Mouse (Mus musculus): ENCODE measurements around the gene Icam1. TPM values are rescaled to one million over a fixed set of nuclear protein-coding genes. Genes with fewer than 3 reads are reported as not detected.

Gene Icam1
- polyA plus RNA-seq, 1 experiment from 2014 or later = 11.9 TPM

- Histone ChIP-seq H3K4me2 (ENCODE audit: low read depth, low read length) (peak overlapping the region; percentile 67), H3K4me3 (ENCODE audit: low read depth, low read length) (peak overlapping the region; percentile 58), H3K4me1 (ENCODE audit: control insufficient read depth, low read depth, low read length) (peaks cover 30% of the 10 kb centered on the region), H3K27ac (ENCODE audit: low read length) (peak overlapping the region; percentile 17; the same call in 1 of the 2 replicates), H3K27me3 (ENCODE audit: control insufficient read depth, insufficient read depth, low read depth, low read length) (peaks cover 41% of the 10 kb centered on the region), H3K9me3 (replicated peaks; ENCODE audit: control insufficient read depth, low read length) (no peaks in the 10 kb centered on the region), H3K9ac (ENCODE audit: low read depth, low read length) (peak overlapping the region; percentile 33), H3K36me3 (ENCODE audit: control insufficient read depth, insufficient read depth) (no peaks in the 10 kb centered on the region)
- peak; percentile 25; the same call in 1 of the 2 replicates for ATAC-seq (ENCODE audit: low read depth)
- WGBS (ENCODE audit: insufficient replicate concordance) = 2% methylated on average over 29 of the region's 29 CpGs
Observed at GRCm38 (mm10) chr9:21014691-21015570, 854 bp upstream of the Icam1 start.

- H3K4me3 ChIP-seq (ENCODE audit: low read depth, low read length) = peak overlapping the region; percentile 58
- peaks cover 41% of the 10 kb centered on the region for H3K27me3 ChIP-seq (ENCODE audit: control insufficient read depth, insufficient read depth, low read depth, low read length)
- WGBS (ENCODE audit: insufficient replicate concordance) = 3% methylated on average over 17 of the region's 17 CpGs
- H3K4me1 ChIP-seq (ENCODE audit: control insufficient read depth, low read depth, low read length) = peaks cover 25% of the 10 kb centered on the region
- H3K27ac ChIP-seq (ENCODE audit: low read length) = no peak overlapping the region
- peak overlapping the region; percentile 67 for H3K4me2 ChIP-seq (ENCODE audit: low read depth, low read length)
- no peaks in the 10 kb centered on the region for H3K9me3 ChIP-seq (replicated peaks; ENCODE audit: control insufficient read depth, low read length)
- no peak overlapping the region; the same call in 1 of the 2 replicates for H3K9ac ChIP-seq (ENCODE audit: low read depth, low read length)
- H3K36me3 ChIP-seq (ENCODE audit: control insufficient read depth, insufficient read depth) = no peaks in the 10 kb centered on the region
- no peak for ATAC-seq (ENCODE audit: low read depth)
Observed at GRCm38 (mm10) chr9:21016331-21017176, 769 bp downstream of the Icam1 start.

GRCm38 (mm10) chr9:21017177-21017575, 1.4 kb downstream of the Icam1 start:
- Histone ChIP-seq H3K9me3 (replicated peaks; ENCODE audit: control insufficient read depth, low read length) (no peaks in the 10 kb centered on the region), H3K4me3 (ENCODE audit: low read depth, low read length) (no peak overlapping the region), H3K9ac (ENCODE audit: low read depth, low read length) (no peak overlapping the region), H3K27ac (ENCODE audit: low read length) (no peak overlapping the region), H3K4me2 (ENCODE audit: low read depth, low read length) (no peak overlapping the region), H3K36me3 (ENCODE audit: control insufficient read depth, insufficient read depth) (no peaks in the 10 kb centered on the region), H3K27me3 (ENCODE audit: control insufficient read depth, insufficient read depth, low read depth, low read length) (peaks cover 41% of the 10 kb centered on the region), H3K4me1 (ENCODE audit: control insufficient read depth, low read depth, low read length) (peaks cover 19% of the 10 kb centered on the region)
- WGBS (ENCODE audit: insufficient replicate concordance) = 19% methylated on average over 4 of the region's 4 CpGs
- ATAC-seq (ENCODE audit: low read depth) = no peak

- WGBS (ENCODE audit: insufficient replicate concordance) = 45% methylated on average over 2 of the region's 2 CpGs
- Histone ChIP-seq H3K4me3 (ENCODE audit: low read depth, low read length) (no peak overlapping the region), H3K4me1 (ENCODE audit: control insufficient read depth, low read depth, low read length) (peaks cover 17% of the 10 kb centered on the region), H3K9me3 (replicated peaks; ENCODE audit: control insufficient read depth, low read length) (no peaks in the 10 kb centered on the region), H3K4me2 (ENCODE audit: low read depth, low read length) (no peak overlapping the region), H3K27ac (ENCODE audit: low read length) (no peak overlapping the region), H3K27me3 (ENCODE audit: control insufficient read depth, insufficient read depth, low read depth, low read length) (peaks cover 41% of the 10 kb centered on the region), H3K9ac (ENCODE audit: low read depth, low read length) (no peak overlapping the region), H3K36me3 (ENCODE audit: control insufficient read depth, insufficient read depth) (no peaks in the 10 kb centered on the region)
- ATAC-seq (ENCODE audit: low read depth) = no peak
Observed at GRCm38 (mm10) chr9:21018600-21018999, 2.8 kb downstream of the Icam1 start.

DNA sequence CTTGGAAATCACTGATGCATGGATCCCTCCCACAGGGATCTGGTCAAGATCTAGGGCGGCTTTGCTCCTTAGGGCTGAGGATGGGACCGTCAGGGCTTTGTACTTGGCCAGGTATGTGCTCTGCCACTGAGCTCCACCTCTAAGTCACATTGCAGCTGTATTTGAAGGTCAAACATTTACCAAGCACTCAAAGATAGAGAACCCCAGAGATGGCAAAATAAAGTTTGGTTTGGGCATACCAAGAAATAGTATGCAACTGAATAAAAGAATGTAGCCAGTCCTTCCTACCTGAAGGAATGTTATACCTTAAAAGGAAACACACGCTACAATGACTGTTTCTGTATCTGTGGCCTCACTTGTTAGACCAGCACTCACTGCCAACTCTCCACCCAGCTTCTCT, 5.6 kb downstream of the Icam1 start:
- Histone ChIP-seq H3K4me3 (ENCODE audit: low read depth, low read length) (no peak overlapping the region), H3K4me2 (ENCODE audit: low read depth, low read length) (no peak overlapping the region), H3K9ac (ENCODE audit: low read depth, low read length) (no peak overlapping the region), H3K9me3 (replicated peaks; ENCODE audit: control insufficient read depth, low read length) (no peaks in the 10 kb centered on the region), H3K4me1 (ENCODE audit: control insufficient read depth, low read depth, low read length) (peaks cover 3% of the 10 kb centered on the region; the same call in 1 of the 2 replicates), H3K27me3 (ENCODE audit: control insufficient read depth, insufficient read depth, low read depth, low read length) (peaks cover 16% of the 10 kb centered on the region), H3K36me3 (ENCODE audit: control insufficient read depth, insufficient read depth) (no peaks in the 10 kb centered on the region), H3K27ac (ENCODE audit: low read length) (no peak overlapping the region)
- ATAC-seq (ENCODE audit: low read depth) = no peak
- WGBS (ENCODE audit: insufficient replicate concordance) = 78% methylated on average over 3 of the region's 3 CpGs

DNA sequence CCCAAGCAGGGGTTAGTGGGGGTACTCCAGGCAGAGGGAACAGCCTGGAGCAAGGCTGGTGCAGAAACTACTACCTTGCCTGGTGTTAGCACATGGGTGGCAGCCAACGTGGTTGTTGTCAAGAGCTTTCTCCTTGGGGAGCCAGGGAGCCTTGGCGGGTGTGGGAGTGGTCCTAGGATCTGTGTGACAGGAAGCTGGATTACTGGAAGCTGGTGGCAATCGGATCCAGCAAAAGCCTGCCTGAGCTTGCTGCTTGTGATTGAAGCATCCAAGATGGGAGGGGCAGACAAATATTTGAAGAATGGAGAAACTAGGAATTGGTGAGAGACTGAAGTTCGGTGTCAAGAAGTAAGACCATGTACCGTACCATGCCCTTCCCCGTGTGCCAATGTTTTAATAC, 6.5 kb downstream of the Icam1 start:
- Histone ChIP-seq H3K4me2 (ENCODE audit: low read depth, low read length) (no peak overlapping the region), H3K27ac (ENCODE audit: low read length) (no peak overlapping the region), H3K9me3 (replicated peaks; ENCODE audit: control insufficient read depth, low read length) (no peaks in the 10 kb centered on the region), H3K4me1 (ENCODE audit: control insufficient read depth, low read depth, low read length) (peaks cover 3% of the 10 kb centered on the region; the same call in 1 of the 2 replicates), H3K36me3 (ENCODE audit: control insufficient read depth, insufficient read depth) (no peaks in the 10 kb centered on the region), H3K27me3 (ENCODE audit: control insufficient read depth, insufficient read depth, low read depth, low read length) (peaks cover 6% of the 10 kb centered on the region), H3K4me3 (ENCODE audit: low read depth, low read length) (no peak overlapping the region), H3K9ac (ENCODE audit: low read depth, low read length) (no peak overlapping the region)
- no peak for ATAC-seq (ENCODE audit: low read depth)
- 71% methylated on average over 6 of the region's 6 CpGs for whole genome bisulfite sequencing (ENCODE audit: insufficient replicate concordance)

DNA sequence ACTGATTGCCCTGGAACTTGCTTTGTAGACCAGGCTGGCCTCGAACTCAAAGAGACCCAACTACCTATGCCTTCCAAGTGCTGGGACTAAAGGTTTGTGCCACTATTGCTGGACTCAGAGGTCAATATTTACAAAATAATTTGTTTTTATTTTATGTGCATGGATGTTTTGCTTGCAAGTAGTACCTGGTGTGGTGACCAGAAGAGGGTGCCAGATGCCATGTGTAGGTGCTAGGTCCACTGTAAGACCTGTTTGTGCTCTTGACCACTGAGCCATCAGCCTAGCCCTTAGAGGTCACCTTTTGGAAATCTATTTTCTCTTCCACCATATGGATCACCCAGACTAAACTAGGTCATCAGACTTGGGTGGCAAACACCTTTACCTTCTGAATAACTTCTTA, 6.9 kb downstream of the Icam1 start:
- H3K4me2 ChIP-seq (ENCODE audit: low read depth, low read length) = no peak overlapping the region
- no peaks in the 10 kb centered on the region for H3K9me3 ChIP-seq (replicated peaks; ENCODE audit: control insufficient read depth, low read length)

DNA sequence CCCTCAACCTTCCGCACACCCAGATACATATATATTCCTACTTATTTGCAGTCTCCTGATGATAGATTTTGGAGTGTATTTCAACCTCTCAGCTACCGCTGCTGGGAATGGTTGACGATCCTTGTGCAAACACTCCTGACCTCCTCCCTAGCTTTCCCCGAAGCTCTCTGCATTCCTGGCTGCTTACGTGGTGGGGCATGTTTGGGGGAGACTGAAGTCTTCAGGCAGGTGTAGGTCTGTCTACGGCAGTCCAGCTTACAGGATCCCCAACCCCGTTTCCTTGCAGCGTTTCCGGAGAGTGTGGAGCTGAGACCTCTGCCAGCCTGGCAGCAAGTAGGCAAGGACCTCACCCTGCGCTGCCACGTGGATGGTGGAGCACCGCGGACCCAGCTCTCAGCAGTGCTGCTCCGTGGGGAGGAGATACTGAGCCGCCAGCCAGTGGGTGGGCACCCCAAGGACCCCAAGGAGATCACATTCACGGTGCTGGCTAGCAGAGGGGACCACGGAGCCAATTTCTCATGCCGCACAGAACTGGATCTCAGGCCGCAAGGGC, 9.5 kb downstream of the Icam1 start:
- Histone ChIP-seq H3K4me2 (ENCODE audit: low read depth, low read length) (no peak overlapping the region), H3K36me3 (ENCODE audit: control insufficient read depth, insufficient read depth) (no peaks in the 10 kb centered on the region), H3K27ac (ENCODE audit: low read length) (no peak overlapping the region), H3K4me3 (ENCODE audit: low read depth, low read length) (no peak overlapping the region), H3K9ac (ENCODE audit: low read depth, low read length) (no peak overlapping the region), H3K27me3 (ENCODE audit: control insufficient read depth, insufficient read depth, low read depth, low read length) (no peaks in the 10 kb centered on the region), H3K4me1 (ENCODE audit: control insufficient read depth, low read depth, low read length) (peaks cover 25% of the 10 kb centered on the region), H3K9me3 (replicated peaks; ENCODE audit: control insufficient read depth, low read length) (no peaks in the 10 kb centered on the region)
- no peak for ATAC-seq (ENCODE audit: low read depth)
- 79% methylated on average over 19 of the region's 19 CpGs for WGBS (ENCODE audit: insufficient replicate concordance)

More for the DNA sequence above, 6.9 kb downstream of the Icam1 start:
- no peak overlapping the region for H3K27ac ChIP-seq (ENCODE audit: low read length)
- ATAC-seq (ENCODE audit: low read depth) = no peak
- 58% methylated on average over 1 of the region's 1 CpGs for WGBS (ENCODE audit: insufficient replicate concordance)
- H3K4me3 ChIP-seq (ENCODE audit: low read depth, low read length) = no peak overlapping the region
- H3K27me3 ChIP-seq (ENCODE audit: control insufficient read depth, insufficient read depth, low read depth, low read length) = peaks cover 2% of the 10 kb centered on the region; the same call in 1 of the 2 replicates
- no peak overlapping the region for H3K9ac ChIP-seq (ENCODE audit: low read depth, low read length)
- no peaks in the 10 kb centered on the region for H3K36me3 ChIP-seq (ENCODE audit: control insufficient read depth, insufficient read depth)
- peaks cover 6% of the 10 kb centered on the region for H3K4me1 ChIP-seq (ENCODE audit: control insufficient read depth, low read depth, low read length)

All from liver, embryonic 16.5 days (tissue).